Mouse (Mus musculus) C2C12 (cell line): ENCODE data around the gene Selenoh.

Experiments
- CTCF ChIP-seq: IDR thresholded peaks from one replicate; pipeline ENCODE4 v1.5.1; 2011; ENCODE audit not compliant: control insufficient read depth, insufficient read depth, insufficient read length
- USF1 ChIP-seq: IDR thresholded peaks from one replicate; pipeline ENCODE4 v1.6.1; 2011; ENCODE audit warnings: low read depth, mild to moderate bottlenecking, control low read depth, moderate library complexity

DNA sequence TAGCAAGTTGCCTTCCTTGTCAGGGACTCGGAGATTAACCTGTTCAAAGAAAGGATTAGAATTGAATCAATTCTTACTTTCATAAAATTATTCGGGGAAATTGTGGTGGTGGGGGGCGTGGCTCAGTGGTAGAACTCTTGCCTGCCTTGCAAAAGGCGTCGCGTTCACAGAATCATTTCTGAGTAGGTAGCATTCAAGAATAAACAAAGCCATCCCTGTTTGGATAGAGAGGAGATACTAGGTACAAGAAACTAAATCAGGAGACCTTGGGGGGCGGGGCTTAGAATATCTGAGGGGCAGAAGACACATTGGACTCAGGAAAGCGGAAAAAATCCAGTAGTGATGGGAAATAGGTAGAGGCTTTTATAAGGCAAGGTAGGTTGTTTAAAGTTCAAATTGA is 8.4 kb upstream of the Selenoh start, which contains the start of gene Tmx2:
- TF ChIP-seq USF1 (no peak), CTCF (no peak)
